Mouse (Mus musculus) adrenal gland, adult 18-20 months (tissue): ENCODE results near the gene Timm44. TPM values are rescaled to one million over a fixed set of nuclear protein-coding genes. Genes with fewer than 3 reads are reported as not detected.

Experiments used
- DNase-seq, 2 experiments: peaks; one replicate each; pipeline ENCODE4 v3.0.0; 2021 to 2022; ENCODE audit warnings: low spot score in 2 of 2
- total RNA-seq, 2 experiments: library from RNA; stranded (reverse); gene quantifications; 1 replicate in 1 of 2; 2 replicates in 1 of 2; pipeline ENCODE4 v1.2.3; 2021

Timm44 gene
- total RNA-seq, 2 experiments from 2014 or later = 99.4 to 107 TPM

DNA sequence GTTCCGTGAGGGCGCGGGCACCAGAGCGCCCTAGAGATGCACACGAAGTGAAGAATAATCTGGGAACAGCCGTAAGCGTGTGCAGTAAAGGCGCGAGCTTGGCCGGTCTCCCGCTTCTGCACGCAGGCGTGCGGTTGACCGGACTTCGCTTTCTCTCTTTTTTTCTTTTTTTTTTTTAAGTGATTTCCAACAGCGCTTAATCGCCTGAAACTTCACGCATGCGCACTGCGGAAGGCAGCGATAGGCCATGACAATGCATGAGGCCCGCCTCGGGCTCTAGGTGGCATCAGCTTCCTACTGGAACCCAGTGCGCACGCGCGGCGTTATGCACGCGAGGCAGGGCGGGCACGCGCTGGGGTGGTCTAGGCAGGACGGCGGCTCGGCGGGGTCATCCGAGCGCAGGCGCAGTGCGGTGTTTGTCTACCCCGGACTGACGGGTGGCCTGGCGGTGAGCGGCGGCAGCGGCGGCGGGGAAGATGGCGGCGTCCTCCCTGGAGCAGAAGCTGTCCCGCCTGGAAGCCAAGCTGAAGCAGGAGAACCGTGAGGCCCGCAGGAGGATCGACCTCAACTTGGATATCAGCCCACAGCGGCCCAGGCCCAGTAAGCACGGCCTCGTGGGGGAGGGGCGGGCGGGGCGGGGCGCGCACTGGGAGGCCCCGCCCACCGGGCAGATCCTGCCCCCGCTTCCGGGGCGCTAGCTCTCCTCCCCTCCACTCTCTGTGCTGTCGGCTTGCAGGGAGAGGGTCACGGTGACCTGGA is 37.1 kb downstream of the Timm44 start, which contains the start of the genes Map2k7 and Gm49320:
Gene Map2k7, plus strand, starts transcription at position 307 of the 759 bp plus-strand sequence.
Gene Gm49320, plus strand, starts transcription at position 432 of the 759 bp plus-strand sequence.
- DNase-seq = peak; percentile 99 to 100

DNA sequence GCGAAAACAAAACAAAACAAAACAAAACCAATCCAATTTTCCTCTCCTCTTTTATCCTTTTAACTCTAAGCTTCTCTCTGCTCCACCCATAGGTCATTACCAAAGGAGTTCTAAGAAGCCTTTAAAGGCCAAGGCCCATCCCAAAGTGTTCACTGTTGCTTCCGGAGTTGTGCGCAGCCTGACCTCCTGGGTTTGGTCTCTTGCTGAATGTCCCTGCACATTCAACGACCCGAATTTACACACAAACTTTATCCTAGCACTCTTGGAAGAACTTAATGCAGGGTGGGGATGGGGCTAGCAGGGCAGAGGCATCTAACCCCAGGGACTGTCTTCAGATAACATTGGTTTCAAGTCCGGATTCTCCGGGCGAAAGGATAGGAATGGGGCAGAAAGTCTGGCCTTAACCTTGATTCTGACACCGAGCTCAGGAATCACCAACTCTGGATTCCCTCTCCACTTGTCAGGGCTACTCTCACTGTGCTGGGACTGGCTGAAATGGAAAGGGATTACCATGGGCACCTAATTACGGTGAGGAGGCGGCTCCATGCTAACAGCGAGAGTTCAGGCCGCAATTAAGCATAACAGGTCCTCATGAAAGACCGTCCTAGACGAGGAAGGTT is 37.8 kb downstream of the Timm44 start:
- DNase-seq = peak in 1 of 2 experiments; percentile 58

DNA sequence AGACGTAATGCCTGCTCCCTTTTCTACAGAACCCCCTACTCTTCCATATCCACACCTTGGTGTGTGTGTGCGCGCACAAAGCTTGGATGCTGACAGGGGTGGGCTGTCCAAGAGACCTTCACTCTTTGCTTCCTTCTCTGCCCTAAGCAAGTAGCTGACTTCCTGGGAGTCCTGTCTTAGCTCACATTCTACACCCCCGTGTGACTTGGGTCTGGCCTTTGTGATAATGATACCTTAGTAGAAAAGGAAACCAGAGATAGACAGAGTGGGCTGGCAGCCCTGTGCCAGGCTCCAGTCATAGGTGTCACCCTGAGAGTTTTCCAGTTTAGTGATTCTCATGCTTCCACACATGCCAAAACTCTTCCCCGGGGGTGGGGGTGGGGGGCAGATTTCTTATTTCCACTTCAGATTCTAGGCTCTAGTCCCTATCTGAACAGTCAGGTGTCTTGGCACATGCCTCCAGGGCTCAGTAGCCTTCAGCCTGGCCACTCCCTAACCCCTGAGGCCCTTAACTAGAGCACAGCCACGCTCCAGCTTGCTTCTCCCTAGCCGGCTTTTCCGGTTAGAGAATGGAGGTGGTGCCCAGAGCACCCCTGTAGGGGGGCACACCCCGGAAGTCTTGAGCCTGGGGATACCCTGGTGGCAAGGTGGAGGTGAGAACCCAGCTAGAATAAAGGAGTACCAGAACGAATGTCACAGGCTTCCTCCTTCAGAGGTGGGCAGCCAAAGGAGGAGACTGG is 44.9 kb downstream of the Timm44 start:
- DNase-seq = no peak

DNA sequence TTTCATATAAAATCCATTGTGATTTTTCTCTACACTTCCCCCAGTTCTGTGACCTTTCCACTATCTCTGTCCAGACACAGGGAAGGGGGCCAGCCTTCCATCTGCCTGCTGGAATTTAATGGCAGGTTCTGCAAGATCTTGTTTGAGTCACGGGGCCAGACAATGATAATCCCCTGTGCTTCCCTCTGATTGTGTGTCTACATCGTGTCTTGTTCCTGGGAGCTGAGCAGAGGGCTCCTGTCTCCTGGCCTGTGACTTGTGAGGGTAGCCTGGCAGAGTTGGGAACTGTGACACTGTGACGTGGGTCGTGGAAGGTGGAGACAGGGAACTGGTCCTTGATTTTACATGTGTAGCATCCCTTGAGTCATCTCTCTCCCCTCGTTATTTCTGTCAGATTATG is 45.9 kb downstream of the Timm44 start:
- DNase-seq = no peak

DNA sequence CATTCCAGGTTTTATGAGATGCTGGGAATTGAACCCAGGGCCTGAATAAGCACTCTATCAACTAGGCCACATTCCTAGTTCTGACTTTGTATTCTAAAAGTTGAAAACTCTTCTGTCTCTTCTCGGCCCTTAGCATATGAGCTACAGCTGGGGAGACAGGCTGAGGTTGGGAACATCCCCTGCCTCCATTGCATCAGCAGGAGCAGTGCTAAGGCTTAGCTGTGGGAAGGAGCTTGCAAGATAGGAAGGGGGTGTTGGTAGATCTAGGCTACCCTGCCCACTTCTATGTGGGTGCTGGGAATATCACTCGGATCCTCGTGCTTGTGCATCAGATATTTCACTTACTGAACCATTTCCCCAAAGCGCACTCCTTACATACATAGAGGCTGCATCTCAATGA is 47.8 kb downstream of the Timm44 start:
- DNase-seq = no peak

DNA sequence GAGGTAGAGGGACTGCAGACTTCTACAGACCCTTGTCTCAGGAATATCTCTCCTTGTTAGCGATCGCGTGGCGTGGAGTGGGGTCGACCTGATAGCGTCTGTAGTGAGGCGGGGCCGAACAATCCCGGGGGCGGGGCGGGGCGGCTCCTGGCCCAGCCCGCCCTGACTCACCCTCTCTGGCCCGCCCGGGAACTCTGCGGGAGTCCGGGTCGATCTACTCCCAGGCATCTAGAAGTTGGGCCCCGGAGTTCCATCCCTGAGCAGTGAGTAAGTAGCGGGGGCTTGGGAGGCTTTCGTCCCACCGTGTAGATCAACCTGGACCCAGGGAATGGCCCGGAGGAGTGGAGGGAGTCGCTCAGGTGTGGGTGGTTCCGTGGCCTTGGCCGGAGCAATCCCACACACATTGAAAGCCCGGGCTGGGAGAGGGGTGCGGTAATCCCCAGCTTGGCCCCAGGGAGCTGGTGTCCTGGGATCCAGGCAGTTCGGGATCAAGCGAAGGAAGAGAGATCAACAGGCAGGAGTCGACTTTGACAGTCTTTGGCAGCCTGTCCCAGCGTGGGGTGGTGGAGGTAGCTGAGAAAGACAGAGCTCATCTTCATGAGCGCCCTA is 48.9 kb downstream of the Timm44 start, which contains the start of gene Lrrc8e:
Gene Lrrc8e, plus strand, starts transcription at position 89 of the 609 bp plus-strand sequence.
- peak; percentile 62 to 76 for DNase-seq

DNA sequence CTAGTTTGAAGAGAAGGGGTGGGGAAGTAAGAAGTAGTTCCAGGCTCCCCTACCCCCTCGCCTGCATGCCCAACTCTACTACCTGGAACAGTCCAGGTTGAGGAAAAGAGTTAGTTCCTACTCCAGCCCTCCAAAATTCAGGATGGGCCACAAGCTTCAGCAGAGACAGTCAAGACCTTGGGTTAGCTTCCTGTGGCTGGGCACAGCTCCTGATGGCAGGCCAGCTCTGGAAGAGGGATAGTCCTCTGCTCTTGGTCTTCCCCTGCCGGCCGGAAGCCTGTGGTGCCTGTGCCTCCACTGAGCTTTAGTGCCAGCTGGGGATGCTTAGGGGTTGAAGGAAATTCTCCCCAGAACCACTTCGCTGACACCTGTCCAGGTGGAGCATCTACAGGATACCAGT is 49.4 kb downstream of the Timm44 start:
- DNase-seq = no peak

DNA sequence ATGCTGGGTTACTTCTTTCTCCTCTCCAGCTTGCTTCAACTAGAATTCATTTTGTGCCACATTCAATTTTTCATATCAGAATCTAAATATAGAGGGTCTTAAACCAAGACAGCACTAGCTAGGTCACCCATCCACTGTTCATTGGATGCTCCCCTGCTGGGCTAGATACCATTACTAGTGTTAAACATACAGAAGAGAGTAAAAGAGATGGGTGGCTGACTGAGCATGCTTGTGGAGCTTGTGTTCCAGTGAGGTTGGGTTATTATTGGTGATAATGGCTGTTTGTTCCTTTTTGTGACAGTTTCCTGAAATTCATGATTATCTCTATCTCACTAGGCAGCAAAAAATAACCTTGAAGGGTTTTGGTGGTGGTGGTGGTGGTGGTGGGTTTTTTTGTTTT is 53.7 kb downstream of the Timm44 start:
- no peak for DNase-seq

DNA sequence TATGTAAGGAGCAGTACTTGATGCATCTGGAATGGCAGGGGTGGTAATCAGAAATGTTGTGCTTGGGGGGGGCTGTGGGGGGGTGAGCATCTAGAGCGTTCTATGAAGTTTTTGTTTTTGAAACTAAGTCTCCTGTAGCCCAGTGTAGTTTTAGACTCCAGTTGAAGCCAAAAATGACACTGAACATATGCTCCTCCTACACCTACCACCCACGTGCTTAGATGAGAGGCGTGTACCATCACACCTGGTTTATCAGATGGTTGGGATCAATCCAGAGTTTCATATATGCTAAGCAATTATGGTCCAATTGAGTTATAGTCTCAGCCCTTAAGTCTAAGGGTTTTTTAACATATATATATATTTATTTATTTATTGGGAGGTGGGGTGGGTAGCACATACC is 56.1 kb downstream of the Timm44 start:
- no peak for DNase-seq

DNA sequence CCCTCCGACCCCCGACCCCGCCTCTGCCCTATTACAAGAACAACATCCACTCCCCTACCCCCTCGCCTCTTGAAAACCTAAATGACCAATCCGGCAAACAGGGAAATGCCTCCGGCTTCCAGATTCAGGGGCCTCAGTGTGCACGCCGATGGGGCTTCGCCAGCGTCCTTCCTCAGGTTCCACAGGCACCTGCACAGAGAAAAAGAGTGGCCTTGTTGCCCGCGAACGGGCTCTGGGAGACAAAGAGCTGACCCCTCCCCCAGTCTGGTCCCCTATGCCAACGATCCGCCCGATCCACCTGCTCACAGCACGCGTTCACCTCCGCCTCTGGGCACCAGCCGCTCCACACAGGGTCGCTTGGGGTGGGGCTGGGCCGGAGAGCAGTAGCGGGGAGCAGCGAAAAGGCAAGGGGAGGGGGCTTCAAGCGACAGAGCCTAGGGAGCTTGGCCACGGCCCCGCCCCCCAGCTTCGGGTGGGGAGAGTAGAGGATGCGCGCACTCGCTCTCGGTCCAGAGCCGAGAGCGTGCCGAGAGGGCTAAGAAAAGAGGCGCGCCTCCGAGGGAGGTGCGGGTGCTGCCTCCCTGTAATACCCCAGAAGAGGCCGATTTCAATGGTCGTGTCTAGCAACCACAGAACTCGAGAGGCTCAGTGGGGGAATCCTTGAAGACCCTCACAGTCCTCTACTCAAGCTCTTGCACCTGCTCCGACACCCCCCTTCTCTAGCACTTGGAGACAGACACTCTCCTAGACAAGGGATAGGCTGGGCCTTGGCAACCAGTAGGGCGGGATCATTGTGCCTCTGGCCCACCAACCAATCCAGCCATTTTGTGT is 58.7 kb downstream of the Timm44 start, which contains the start of gene Prr36:
Gene Prr36, minus strand, starts transcription at position 669 of the 831 bp plus-strand sequence.
- no peak for DNase-seq

DNA sequence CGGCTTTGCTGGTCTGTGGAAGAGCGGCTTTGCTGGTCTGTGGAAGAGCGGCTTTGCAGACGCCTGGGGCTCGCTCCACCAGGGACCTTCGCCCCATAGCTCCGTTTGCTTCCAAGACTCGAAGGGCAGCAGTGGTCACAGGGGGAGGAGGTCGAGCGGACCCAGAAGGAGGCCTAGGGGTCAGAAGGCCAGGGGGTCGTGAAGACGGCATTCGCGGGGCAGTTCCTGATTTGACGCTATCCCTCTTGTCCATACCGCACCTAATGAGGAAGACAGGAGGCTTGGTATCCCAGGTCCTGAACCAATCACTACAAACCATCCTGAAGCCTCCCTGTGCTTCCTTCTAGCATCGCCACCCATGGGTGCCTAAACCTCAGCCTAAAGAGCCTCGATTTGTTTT is 59.4 kb downstream of the Timm44 start:
- DNase-seq = no peak

DNA sequence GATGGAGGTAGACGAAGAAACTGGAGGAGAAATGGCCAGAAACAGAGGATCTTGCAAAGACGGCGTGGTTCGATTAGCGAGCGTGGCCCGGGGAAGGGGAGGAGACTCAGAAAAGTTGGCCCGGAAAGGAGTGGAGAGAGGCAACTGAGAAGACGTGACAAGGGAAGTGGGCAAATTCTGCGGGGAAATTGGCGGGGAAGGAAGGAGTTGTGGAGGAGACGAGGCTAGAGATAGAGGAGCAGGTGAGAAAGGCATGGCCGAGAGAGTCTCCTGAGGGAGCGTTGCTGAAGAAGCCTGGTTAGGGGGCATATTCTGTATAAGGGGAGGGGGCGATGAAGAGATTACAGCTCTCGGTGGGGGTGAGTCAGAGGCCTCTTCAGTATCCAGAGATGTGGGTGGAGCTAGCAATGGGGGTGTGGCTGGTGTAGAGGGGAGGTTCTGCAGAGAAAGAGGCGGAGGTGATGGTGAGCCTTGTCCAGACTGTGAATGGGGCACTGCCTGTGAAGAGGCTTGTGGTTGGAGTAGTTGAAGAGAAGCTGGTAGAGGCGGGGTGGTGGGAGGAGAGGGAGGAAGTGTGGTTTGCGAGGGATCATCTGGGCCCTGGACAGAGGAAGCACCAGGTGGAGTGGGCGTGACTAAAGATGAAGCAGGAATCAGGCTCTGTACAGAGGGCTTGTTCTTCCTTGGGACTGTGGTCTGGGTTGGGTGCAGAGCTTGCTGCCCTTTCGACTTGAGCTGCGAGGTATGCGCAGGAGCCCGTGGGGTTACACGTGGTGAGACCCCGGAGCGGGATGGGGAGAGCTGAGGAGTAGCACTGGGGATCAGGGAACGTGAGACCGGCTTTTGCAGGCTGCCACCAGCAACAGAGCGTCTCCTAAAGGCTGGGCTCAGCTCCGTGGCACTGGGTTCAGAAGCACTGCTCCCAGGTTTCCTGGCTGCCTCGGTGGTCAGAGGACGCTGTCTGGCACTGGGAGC is 61.4 kb downstream of the Timm44 start:
- DNase-seq = peak; percentile 59 to 75

DNA sequence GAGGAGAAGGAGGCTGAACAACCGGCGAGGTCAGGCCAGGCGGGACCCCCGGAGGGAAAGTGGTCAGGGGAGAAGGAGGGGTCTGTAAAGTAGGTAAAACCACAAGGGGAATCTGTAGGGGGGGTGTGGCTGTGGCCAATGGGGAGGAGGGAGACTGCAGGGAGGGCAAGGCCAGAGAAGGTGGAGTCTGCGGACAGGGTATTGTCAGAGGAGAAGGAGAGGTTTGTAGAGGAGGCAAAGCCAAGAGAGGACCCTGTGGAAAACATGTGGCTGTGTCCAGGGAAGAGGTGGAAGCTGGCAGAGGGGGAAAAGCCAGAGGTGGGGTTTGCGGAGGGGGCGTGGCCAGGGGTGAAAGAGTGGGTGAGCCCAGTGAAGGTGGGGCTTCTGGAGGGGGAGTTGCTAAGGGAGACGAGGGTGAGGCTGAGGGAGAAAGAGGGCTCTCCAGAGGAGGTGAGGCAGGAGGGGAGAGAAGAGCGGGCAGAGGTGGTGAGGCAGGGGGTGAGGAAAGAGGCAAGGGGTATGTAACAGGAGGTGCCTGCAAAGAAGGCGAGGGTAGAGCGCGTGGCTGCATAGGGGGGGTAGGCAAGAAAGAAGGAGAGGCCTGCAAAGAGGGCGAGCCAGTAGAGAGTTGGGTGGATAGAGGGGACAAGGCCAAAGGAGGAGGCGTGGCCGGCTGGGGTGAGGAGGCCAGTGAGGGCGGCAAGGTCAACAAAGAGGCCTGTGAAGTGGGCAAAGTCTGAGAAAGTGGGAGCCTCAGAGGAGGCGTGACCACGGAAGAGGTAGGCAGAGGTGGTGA is 62.3 kb downstream of the Timm44 start:
- peak; percentile 63 to 77 for DNase-seq

DNA sequence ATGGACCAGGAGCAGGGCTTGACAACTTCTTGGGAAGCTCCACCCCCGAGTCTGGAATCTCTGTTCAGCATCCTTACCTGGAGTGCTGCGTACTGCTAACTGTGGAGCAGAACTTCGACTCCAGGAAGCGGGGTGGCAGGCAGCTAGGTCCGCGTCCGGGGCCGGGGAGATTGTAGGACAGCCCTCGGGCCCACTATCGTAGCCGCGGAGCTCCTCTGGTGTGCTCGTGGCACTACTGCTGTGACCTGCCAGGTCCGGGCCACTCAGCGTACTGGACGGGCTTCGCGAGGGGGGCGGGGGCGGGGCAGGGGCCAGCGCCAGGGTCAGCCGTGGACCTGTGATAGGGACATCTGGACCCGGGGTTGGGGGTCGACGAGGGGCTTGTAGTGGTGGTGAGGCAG is 62.9 kb downstream of the Timm44 start:
- DNase-seq = no peak

DNA sequence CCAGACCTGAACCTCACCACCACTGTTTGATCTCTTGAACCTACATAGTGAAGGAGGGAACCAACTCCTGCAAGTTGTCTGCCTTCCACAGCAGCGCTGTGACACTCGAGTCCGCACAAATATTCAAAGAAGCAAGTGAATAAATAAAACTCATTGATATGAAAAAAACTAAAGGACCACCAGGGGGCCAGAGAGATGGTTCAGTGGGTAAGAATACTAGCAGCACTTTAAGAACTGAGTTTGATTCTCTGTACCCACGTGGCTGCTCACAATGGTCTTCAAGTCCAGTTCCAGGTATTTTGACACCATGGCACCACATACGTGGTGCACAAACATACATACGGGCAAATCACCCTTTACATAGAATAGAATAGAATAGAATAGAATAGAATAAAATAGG is 64.6 kb downstream of the Timm44 start:
- no peak for DNase-seq
